Mouse (Mus musculus) cerebellum, adult 2 months (tissue): ENCODE results near the gene Tmem95. TPM values are rescaled to one million over a fixed set of nuclear protein-coding genes. Genes with fewer than 3 reads are reported as not detected.

ENCODE experiments used
- DNase-seq, 2 experiments: peaks; one replicate each; pipeline ENCODE4 v3.0.0; 2021
- H3K27ac ChIP-seq: fragments of 200-500 bp; 2 replicates; pipeline ENCODE4 v1.5.1; 2012; ENCODE audit warnings: low read length, control low read depth, inconsistent platforms; ENCODE audit not compliant: insufficient read depth
- H3K27me3 ChIP-seq: fragments of 200-500 bp; 2 replicates; pipeline ENCODE4 v1.6.1; 2012; ENCODE audit warnings: inconsistent platforms, mild to moderate bottlenecking, low read length, moderate library complexity; ENCODE audit not compliant: control insufficient read depth, insufficient read depth
- H3K4me1 ChIP-seq: fragments of 200-500 bp; 2 replicates; pipeline ENCODE4 v1.6.1; 2011; ENCODE audit warnings: low read length; ENCODE audit not compliant: control insufficient read depth, insufficient read depth
- H3K4me3 ChIP-seq: fragments of 200-500 bp; replicated peaks from 2 replicates; pipeline ENCODE3; 2011; ENCODE audit warnings: mild to moderate bottlenecking, low read depth, low read length, control low read depth; ENCODE audit not compliant: insufficient read depth
- CTCF ChIP-seq: fragments of 200-500 bp; IDR thresholded peaks from 2 replicates; pipeline ENCODE4 v1.5.1; 2011; ENCODE audit warnings: low read depth, mild to moderate bottlenecking, control low read depth, low read length, moderate library complexity, borderline replicate concordance; ENCODE audit not compliant: insufficient read depth
- POLR2A ChIP-seq: fragments of 200-500 bp; IDR thresholded peaks from 2 replicates; pipeline ENCODE4 v1.6.1; 2011; ENCODE audit warnings: low read length, control low read depth, borderline replicate concordance; ENCODE audit not compliant: insufficient read depth
- WGBS: fragments of 180-500 bp; shearing (Covaris S2); methylation state at CpG from one replicate; pipeline ENCODE4 v1.1.7; 2018; 5-methylcytosine and 5-hydroxymethylcytosine counted together
- polyA plus RNA-seq: library from polyadenylated mRNA; depleted of rRNA; stranded (reverse); fragments of >200 nt; gene quantifications from 2 replicates; pipeline ENCODE4 v1.2.3, GENCODE M21; 2012

Gene Tmem95
- polyA plus RNA-seq, 1 experiment: not detected

DNA sequence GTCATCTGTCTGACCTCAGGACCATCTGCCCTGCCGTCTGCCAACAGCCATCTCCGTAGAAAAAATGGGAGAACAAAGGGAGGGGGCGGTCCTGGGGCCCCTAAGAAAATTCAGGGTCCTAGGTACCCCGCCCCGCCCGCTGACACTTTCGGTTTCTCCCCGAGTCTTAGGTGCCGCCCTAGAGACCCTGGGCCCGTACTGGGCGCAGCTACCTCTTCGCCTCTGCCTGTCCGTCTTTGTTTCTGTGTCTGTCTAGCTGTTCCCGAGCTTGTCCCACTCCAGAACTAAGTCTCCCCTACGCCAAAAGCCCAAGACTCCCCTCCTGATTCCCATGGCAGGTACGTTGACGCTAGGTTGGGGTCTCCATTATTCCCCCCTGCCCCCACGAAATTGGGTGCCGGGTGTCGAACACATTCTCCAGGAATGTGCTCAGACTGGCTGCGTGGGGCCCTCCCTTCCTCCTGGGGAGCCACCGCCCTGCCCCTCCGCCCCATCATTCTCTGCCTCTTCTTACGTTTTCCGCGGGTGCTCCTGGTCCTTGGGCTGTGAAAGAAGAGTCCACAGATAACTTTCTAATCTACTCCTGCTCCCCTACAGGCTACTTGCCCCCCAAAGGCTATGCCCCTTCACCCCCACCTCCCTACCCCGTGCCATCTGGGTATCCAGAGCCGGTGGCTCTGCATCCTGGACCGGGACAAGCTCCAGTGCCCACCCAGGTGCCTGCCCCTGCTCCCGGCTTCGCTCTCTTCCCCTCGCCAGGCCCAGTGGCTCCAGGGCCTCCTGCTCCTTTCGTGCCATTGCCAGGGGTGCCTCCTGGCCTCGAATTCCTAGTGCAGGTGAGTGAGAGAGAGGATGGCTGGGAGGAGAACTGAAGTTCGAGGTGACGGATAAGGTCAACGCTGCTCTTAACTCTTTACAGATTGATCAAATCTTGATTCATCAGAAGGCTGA is 30.8 kb downstream of the Tmem95 start:
- WGBS: 7% methylated on average over 37 of the region's 37 CpGs
- Histone ChIP-seq H3K4me3 (peak overlapping the region; percentile 61), H3K27ac (peak overlapping the region; percentile 29), H3K4me1 (peaks cover 14% of the 10 kb centered on the region), H3K27me3 (no peaks in the 10 kb centered on the region)
- TF ChIP-seq POLR2A (no peak), CTCF (no peak)
- DNase-seq: peak; percentile 31 to 52

DNA sequence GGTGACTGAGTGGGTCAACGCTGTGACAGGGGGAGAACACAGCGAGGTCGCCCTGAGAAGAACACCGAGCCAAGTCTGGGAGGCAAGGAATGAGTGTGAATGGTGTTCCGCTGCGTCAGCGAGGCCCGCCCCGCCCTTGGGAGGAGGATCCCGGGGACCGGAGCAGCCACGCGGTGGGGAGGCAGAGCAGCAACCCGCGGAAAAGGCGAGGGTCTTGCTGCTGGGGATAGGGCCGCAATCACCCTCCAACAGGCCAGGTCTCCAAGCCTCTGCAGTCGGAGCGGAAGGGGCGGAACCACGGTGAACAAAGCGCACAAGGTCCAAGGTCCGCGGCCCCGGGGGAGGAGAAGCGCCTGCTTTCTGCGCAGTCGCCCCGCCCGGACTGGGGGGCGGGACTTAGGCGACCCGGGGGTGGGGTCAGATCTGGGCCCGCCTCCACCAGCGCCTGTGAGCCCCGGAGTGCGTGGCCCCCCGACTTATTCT is 31.6 kb downstream of the Tmem95 start, which contains the start of gene Plscr3:
Gene Plscr3 (plus strand): TSS at position 179 of the 483 bp plus-strand sequence.
- peak within 1 kb of the TSS; percentile 61 for H3K4me3 ChIP-seq
- WGBS: under 1% methylated on average over 37 of the region's 38 CpGs
- DNase-seq: peak; percentile 88 to 92

DNA sequence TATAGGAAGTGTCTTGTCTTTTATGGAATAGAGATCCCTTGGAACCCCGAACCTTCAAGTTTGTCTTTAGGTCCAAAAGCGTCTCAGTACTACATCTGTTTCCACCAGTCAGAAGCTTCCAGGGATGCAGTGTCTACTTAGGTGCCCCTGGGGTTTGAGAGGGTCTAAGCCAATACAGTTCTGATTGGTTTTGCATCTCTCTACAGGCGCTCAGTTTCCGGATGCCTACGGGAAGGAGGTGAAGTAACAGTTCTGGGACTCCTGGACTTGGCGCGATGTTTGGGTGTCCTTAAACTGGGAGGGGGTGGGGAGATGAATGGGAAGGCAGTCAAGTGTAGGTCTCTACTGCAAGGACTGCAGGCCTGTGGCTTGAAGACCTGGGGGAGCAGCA is 39.1 kb downstream of the Tmem95 start:
- TF ChIP-seq POLR2A (no peak), CTCF (no peak)
- Histone ChIP-seq H3K4me1 (peaks cover 2% of the 10 kb centered on the region; the same call in 1 of the 2 replicates), H3K27me3 (no peaks in the 10 kb centered on the region), H3K4me3 (peak overlapping the region; percentile 89), H3K27ac (peak overlapping the region; percentile 86)
- under 1% methylated on average over 7 of the region's 7 CpGs for WGBS
- peak in 1 of 2 experiments; percentile 44 for DNase-seq

More for the DNA sequence above, 31.6 kb downstream of the Tmem95 start, which contains the start of gene Plscr3:
- Histone ChIP-seq H3K27ac (peak within 1 kb of the TSS; percentile 42), H3K27me3 (no peaks in the 10 kb centered on the region), H3K4me1 (peaks cover 14% of the 10 kb centered on the region)
- peak; percentile 73 for TF ChIP-seq POLR2A
- no peak for TF ChIP-seq CTCF

DNA sequence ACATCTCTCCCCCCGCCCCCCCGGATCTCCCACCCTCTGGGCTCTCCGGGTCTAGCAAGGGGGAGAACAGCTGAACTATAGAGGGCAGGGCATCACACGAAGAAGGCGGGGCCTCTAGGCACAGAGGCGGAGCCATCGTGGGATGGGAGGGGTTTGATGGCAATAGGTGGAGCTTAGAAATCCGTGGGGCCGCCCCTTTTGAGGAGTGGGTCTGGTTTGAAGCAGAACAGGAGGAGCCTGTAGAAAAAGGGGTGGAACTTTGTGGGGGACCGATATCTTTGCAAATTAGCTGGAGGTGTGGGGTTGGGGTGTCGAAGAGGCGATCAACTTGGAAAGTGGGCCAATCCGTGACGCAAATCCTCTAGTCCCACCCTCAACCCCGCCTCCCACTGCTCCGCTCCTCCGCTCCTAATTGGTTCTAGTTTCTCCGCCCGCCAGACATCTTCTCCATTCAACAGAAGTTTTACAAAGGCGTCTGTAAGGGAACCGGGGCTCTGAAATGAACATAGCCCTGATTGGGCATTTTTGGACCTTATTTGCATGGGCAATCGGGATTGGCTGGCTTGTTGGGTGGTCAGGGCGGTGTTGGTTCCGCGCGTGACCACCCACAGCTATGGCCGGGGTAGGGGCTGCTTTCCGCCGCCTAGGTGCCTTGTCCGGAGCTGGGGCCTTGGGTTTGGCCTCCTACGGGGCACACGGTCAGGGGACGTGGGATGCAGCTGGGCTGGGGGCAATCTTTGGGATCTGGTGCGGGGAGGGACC is 39.7 kb downstream of the Tmem95 start, which contains the start of gene Tmem256:
Gene Tmem256 (plus strand): TSS at position 563 of the 762 bp plus-strand sequence.
- Histone ChIP-seq H3K4me1 (peaks cover 5% of the 10 kb centered on the region; the same call in 1 of the 2 replicates), H3K27me3 (no peaks in the 10 kb centered on the region), H3K27ac (peak within 1 kb of the TSS; percentile 86), H3K4me3 (peak within 1 kb of the TSS; percentile 98)
- WGBS: under 1% methylated on average over 34 of the region's 34 CpGs
- peak; percentile 97 to 99 for DNase-seq
- TF ChIP-seq POLR2A (peak; percentile 82), CTCF (no peak)

DNA sequence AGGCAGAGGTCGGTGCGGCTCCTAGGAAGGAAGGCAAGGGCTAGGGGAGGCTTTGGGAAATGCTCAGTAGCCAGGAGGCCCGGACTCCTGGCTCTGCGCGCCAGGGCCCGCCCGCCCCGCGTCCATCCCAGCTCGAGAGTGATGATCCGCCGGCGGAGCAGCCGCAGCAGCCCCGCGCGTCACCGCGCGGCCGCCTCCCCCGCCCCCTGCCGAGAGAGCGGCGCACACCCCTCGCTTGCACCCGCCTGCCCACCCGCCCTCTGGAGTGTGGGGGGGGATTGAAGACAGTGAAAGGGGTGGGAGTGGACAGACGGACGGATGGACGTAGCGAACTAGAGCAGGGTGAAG is 40.2 kb downstream of the Tmem95 start, which contains the start of gene Nlgn2:
Gene Nlgn2 (minus strand): TSS at position 181 of the 348 bp plus-strand sequence.
- under 1% methylated on average over 32 of the region's 32 CpGs for WGBS
- DNase-seq: no peak
- no peaks in the 10 kb centered on the region for H3K27me3 ChIP-seq
- H3K4me3 ChIP-seq: peak within 1 kb of the TSS; percentile 98
- peaks cover 5% of the 10 kb centered on the region for H3K4me1 ChIP-seq
- peak within 1 kb of the TSS; percentile 86 for H3K27ac ChIP-seq
- TF ChIP-seq CTCF (no peak), POLR2A (peak; percentile 47)

GRCm38 (mm10) chr11:69836703-69837576 is 40.9 kb downstream of the Tmem95 start:
- TF ChIP-seq CTCF (no peak), POLR2A (no peak)
- 2% methylated on average over 52 of the region's 52 CpGs for WGBS
- DNase-seq: peak; percentile 36 to 81

DNA sequence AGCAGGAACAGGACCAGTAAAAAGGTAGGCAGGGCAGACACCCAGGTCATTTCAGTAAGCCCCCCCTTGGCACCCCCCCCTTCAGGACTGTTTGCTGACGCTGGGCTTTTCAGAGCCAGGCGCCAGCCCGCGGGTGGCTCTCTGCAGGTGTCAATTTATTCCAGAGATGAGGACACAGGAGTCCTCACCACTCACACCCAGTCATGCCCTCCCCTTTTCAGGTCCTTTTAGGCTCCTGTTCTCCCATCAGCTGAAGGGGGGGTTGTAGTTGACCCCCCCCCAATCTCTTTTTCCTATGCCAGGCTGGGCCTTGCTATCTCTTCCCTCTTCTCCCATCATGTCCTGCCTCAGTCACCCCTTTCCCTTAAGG is 41.9 kb downstream of the Tmem95 start:
- DNase-seq: peak in 1 of 2 experiments; percentile 45
- peaks cover 5% of the 10 kb centered on the region for H3K4me1 ChIP-seq
- no peak overlapping the region for H3K27ac ChIP-seq
- H3K27me3 ChIP-seq: no peaks in the 10 kb centered on the region
- H3K4me3 ChIP-seq: peak overlapping the region; percentile 98
- no peak for TF ChIP-seq CTCF
- WGBS: 5% methylated on average over 3 of the region's 4 CpGs

More at GRCm38 (mm10) chr11:69836703-69837576, 40.9 kb downstream of the Tmem95 start:
- Histone ChIP-seq H3K27ac (peak overlapping the region; percentile 86), H3K4me1 (peaks cover 5% of the 10 kb centered on the region), H3K27me3 (no peaks in the 10 kb centered on the region), H3K4me3 (peak overlapping the region; percentile 98)
